Mouse (Mus musculus) heart, embryonic 13.5 days (tissue): ENCODE measurements around the gene Hsd17b12. TPM values are rescaled to one million over a fixed set of nuclear protein-coding genes. Genes with fewer than 3 reads are reported as not detected.

Experiments
- ATAC-seq: fragments of 200-750 bp; cut with Nextera tagmentation; 2 replicates; pipeline ENCODE4 v1.8.0; 2017; ENCODE audit warnings: moderate TSS enrichment; ENCODE audit not compliant: insufficient number of reproducible peaks, low FRiP score, low TSS enrichment; ENCODE audit errors: extremely low read depth
- H3K27ac ChIP-seq: fragments of 300-500 bp; sonication (generic); replicated peaks from 2 replicates; pipeline ENCODE4 v1.5.1; 2015; ENCODE audit warnings: moderate library complexity, mild to moderate bottlenecking, inconsistent platforms
- H3K27me3 ChIP-seq: fragments of 300-500 bp; sonication (generic); replicated peaks from 2 replicates; pipeline ENCODE4 v1.6.1; 2015; ENCODE audit warnings: mild to moderate bottlenecking, inconsistent platforms
- H3K36me3 ChIP-seq: fragments of 300-500 bp; sonication (generic); 2 replicates; pipeline ENCODE4 v1.6.1; 2015; ENCODE audit warnings: mild to moderate bottlenecking, inconsistent platforms
- H3K4me1 ChIP-seq: fragments of 300-500 bp; sonication (generic); 2 replicates; pipeline ENCODE4 v1.6.1; 2015; ENCODE audit warnings: inconsistent platforms
- H3K4me2 ChIP-seq: fragments of 300-500 bp; sonication (generic); 2 replicates; pipeline ENCODE4 v1.6.1; 2015; ENCODE audit warnings: inconsistent platforms, mild to moderate bottlenecking, moderate library complexity
- H3K4me3 ChIP-seq: fragments of 300-500 bp; sonication (generic); 2 replicates; pipeline ENCODE4 v1.5.1; 2015; ENCODE audit warnings: moderate library complexity, mild to moderate bottlenecking, inconsistent platforms
- H3K9ac ChIP-seq: fragments of 300-500 bp; sonication (generic); 2 replicates; pipeline ENCODE4 v1.6.1; 2015; ENCODE audit warnings: inconsistent platforms, mild to moderate bottlenecking, moderate library complexity
- H3K9me3 ChIP-seq: fragments of 300-500 bp; sonication (generic); 2 replicates; pipeline ENCODE4 v1.6.1; 2016; ENCODE audit warnings: inconsistent platforms
- WGBS: fragments of 180-500 bp; shearing (Covaris S2); methylation state at CpG from one replicate; pipeline ENCODE4 v1.1.7; 2015; ENCODE audit warnings: mixed read lengths; 5-methylcytosine and 5-hydroxymethylcytosine counted together
- polyA plus RNA-seq: library from polyadenylated mRNA; unstranded; fragments of >200 nt; fragmentation: Nextera tagmentation; extraction: Ambion mirVana; gene quantifications from 2 replicates; pipeline ENCODE4 v1.2.1, GENCODE M21; 2015

The Hsd17b12 gene
- polyA plus RNA-seq, 1 experiment from 2014 or later: 66.7 TPM

DNA sequence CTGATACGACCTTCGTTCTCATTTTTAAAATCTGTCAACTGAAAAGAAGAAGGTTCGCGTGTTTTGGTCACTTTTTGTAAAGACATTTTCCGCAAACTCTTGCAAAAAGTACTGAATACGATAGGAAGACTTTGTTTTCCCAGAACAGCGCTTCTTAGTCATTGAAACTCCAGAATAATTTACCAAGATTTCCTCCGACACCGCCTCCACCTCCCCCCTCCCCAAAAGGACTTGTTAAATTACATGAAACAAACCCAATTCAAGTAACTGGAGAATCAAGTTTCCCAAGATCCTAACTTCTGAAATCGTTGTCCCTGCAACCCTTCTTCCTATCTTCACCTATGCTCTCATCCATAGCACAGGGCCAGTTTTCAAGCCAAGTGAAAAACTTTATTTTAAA lies 713 bp downstream of the Hsd17b12 start:
- WGBS: 2% methylated on average over 10 of the region's 10 CpGs
- Histone ChIP-seq H3K4me2 (peak overlapping the region; percentile 76), H3K4me1 (peaks cover 43% of the 10 kb centered on the region), H3K9ac (peak overlapping the region; percentile 89), H3K9me3 (no peaks in the 10 kb centered on the region), H3K4me3 (peak overlapping the region; percentile 69), H3K27ac (peak overlapping the region; percentile 86), H3K27me3 (no peaks in the 10 kb centered on the region), H3K36me3 (no peaks in the 10 kb centered on the region)
- no peak for ATAC-seq

GRCm38 (mm10) chr2:94145146-94145542 lies 12.6 kb downstream of the Hsd17b12 start:
- Histone ChIP-seq H3K4me1 (peaks cover 31% of the 10 kb centered on the region), H3K27ac (peak overlapping the region; percentile 40), H3K36me3 (no peaks in the 10 kb centered on the region), H3K4me2 (no peak overlapping the region), H3K4me3 (no peak overlapping the region), H3K9me3 (no peaks in the 10 kb centered on the region), H3K27me3 (no peaks in the 10 kb centered on the region), H3K9ac (no peak overlapping the region)
- ATAC-seq: no peak
- WGBS: 47% methylated on average over 2 of the region's 2 CpGs

DNA sequence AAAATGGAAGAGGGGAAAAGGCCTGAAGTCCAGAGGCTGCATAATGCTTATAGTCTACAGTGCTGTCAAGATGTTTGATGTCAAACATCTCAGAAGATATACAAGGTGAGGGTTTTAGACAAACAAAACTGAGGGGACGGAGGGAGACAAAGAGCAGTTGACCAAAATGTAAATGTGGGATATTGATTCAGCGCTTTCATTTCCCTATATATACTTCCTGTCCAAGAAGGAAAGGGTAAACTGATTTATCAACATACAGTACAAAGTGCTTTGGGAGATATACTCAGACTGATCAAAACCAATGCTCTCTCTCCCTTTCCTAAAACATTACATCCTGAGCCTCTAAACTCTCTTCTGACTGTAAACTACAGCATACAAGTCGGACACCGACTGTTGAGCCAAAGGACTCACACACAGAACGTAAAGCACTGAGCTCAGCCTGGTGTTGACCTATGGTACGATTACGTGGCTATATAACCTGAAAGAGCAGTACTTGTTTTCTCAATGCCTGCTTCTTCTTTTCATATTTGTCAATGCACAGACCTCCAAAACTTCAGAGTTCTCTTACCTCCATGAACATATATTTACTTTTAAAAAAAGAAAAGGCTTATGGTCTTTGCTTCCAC lies 13.1 kb downstream of the Hsd17b12 start:
- peaks cover 30% of the 10 kb centered on the region for H3K4me1 ChIP-seq
- no peak for ATAC-seq
- WGBS: 88% methylated on average over 7 of the region's 7 CpGs
- H3K4me3 ChIP-seq: no peak overlapping the region
- no peak overlapping the region for H3K4me2 ChIP-seq
- no peaks in the 10 kb centered on the region for H3K36me3 ChIP-seq
- no peaks in the 10 kb centered on the region for H3K9me3 ChIP-seq
- peak overlapping the region; percentile 40 for H3K27ac ChIP-seq
- H3K27me3 ChIP-seq: no peaks in the 10 kb centered on the region
- H3K9ac ChIP-seq: no peak overlapping the region

DNA sequence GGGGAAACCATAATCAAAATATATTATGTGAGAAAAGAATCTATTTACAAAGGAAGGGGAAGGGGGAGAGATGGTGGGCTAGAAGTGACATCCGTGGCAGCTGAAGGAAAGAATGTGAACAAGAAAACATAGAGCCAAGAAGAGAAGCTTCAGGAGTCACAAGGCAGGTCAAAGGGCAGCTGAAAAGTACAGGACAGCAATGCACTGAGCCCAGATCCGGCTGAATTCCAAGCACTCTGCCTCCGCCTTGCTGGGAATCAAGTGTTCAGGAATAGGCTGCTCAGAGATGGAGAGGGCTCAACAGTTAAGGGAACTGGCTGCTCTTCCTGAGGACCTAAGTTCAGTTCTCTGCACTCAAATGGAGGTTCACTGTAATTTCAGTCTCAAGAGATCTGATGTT lies 16.5 kb downstream of the Hsd17b12 start:
- Histone ChIP-seq H3K9ac (no peak overlapping the region), H3K9me3 (no peaks in the 10 kb centered on the region), H3K27ac (no peak overlapping the region), H3K4me2 (no peak overlapping the region), H3K4me1 (peaks cover 20% of the 10 kb centered on the region), H3K4me3 (no peak overlapping the region), H3K27me3 (no peaks in the 10 kb centered on the region), H3K36me3 (no peaks in the 10 kb centered on the region)
- 49% methylated on average over 3 of the region's 3 CpGs for WGBS
- ATAC-seq: no peak

DNA sequence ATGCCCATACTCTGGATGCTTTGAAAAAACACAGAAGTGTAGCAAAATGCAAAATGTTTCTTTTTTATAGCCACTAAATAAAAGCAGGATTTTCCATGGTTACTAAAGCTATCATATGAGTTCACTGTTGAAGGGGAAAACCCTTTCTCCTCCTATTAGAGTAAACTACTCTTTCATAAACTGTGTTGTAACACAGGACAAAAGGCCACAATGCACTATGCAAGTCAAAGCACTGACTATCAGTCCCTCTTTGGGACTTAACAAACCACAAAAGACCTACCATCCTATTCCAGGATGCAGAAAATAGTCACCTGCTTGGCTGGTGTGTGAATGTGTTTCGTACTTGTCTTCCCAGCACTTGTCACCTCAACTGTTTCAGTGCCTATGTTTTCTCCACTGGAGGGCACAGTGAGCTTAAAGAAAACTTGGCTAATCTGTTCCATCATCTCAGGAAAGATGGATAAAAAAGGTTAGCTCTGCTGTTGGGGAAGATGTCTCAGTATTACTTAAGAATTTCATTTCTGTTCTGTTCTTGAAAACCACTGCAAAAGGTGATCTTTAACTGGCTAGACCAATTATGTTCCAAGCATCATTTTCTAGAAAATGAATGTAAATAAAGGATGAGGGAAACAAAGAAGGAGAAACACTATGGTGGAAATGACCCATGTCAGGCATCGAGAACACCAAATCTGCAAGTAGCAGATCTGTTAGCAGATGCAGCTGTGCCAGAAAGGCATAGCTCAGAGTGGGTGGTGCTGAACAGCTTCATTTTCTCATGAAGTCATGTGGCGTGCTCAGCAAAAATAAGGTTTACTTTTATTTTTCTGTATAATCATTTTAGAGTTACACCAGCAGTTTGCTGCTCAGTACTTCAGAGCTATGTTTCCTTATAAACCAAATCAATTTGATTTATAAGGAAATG lies 19.0 kb downstream of the Hsd17b12 start:
- no peaks in the 10 kb centered on the region for H3K27me3 ChIP-seq
- no peak overlapping the region for H3K4me3 ChIP-seq
- ATAC-seq: no peak
- H3K4me1 ChIP-seq: peaks cover 11% of the 10 kb centered on the region
- H3K36me3 ChIP-seq: no peaks in the 10 kb centered on the region
- 74% methylated on average over 3 of the region's 3 CpGs for WGBS
- H3K9me3 ChIP-seq: no peaks in the 10 kb centered on the region
- no peak overlapping the region for H3K4me2 ChIP-seq
- no peak overlapping the region for H3K9ac ChIP-seq
- no peak overlapping the region for H3K27ac ChIP-seq

GRCm38 (mm10) chr2:94136837-94137236 lies 20.9 kb downstream of the Hsd17b12 start:
- Histone ChIP-seq H3K9me3 (no peaks in the 10 kb centered on the region), H3K9ac (no peak overlapping the region), H3K27ac (no peak overlapping the region), H3K36me3 (no peaks in the 10 kb centered on the region), H3K4me1 (peaks cover 11% of the 10 kb centered on the region), H3K4me3 (no peak overlapping the region), H3K27me3 (no peaks in the 10 kb centered on the region), H3K4me2 (no peak overlapping the region)
- WGBS: 86% methylated on average over 3 of the region's 3 CpGs
- ATAC-seq: no peak

DNA sequence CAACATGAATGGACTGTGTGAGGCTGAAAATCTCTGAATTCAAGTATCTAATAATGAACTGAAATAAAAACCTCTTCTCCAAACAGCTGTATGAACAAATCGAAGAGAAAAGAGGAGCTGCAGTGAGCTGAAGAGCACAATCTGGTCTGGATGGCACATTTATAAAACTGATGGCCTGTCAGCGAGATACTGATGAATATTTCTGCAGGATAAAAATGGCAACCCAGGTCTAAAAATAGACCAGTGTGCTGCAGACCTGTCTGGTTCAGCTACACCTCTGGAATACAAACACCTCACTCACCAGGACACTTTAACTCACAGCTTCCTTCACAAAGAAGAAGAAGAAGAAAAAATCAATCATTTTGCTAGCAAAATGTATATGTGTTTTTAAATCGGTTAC lies 29.3 kb downstream of the Hsd17b12 start:
- H3K4me3 ChIP-seq: no peak overlapping the region
- H3K36me3 ChIP-seq: no peaks in the 10 kb centered on the region
- H3K27ac ChIP-seq: peak overlapping the region; percentile 92
- H3K9me3 ChIP-seq: no peaks in the 10 kb centered on the region
- H3K27me3 ChIP-seq: no peaks in the 10 kb centered on the region
- 48% methylated on average over 3 of the region's 3 CpGs for WGBS
- peak overlapping the region; percentile 52 for H3K4me2 ChIP-seq
- peaks cover 47% of the 10 kb centered on the region for H3K4me1 ChIP-seq
- no peak overlapping the region for H3K9ac ChIP-seq
- ATAC-seq: no peak

DNA sequence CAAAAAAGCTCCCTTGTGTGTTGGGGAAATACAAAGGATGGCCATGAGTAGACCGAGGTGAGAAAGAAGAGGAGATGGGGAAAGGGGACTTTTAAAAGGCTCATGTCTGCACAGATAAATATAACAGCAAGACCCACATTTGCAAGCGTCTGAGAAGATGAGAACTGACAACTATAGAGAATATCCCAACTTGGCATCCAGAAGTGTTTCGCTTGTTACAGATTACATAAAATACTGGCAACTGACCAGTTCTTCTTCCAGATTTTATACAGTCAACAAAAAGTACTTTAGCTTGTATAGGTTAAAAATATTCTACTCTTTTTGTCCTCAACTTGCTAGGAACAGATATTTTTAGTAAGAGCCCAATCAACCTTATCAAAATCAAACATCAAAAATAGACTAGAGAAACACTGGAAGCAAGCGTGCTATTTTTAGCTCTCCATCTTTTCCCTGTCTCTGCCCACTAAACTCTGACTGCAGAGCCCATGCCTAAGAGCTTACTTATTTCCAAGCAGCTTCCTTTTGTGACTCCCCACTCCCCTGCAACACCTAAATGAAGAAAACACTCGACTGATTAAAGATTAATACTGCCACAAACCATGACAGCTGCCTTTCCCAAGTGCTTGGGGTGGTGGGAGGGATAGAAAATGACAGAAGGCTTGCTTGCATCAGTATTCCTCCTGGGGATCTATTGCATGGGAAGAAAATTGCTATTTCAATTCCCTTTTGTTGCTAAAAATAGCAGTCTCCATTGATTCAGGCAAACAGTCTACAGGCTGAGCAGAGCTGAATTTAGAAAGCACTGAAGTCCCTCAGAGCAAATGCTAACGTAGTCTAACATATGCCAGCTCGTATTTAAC lies 35.4 kb downstream of the Hsd17b12 start:
- H3K9ac ChIP-seq: peak overlapping the region; percentile 16; the same call in 1 of the 2 replicates
- peak overlapping the region; percentile 56 for H3K4me2 ChIP-seq
- 20% methylated on average over 7 of the region's 7 CpGs for WGBS
- H3K27ac ChIP-seq: peak overlapping the region; percentile 92
- H3K36me3 ChIP-seq: no peaks in the 10 kb centered on the region
- no peak for ATAC-seq
- H3K4me1 ChIP-seq: peaks cover 61% of the 10 kb centered on the region
- peak overlapping the region; percentile 10 for H3K4me3 ChIP-seq
- no peaks in the 10 kb centered on the region for H3K9me3 ChIP-seq
- no peaks in the 10 kb centered on the region for H3K27me3 ChIP-seq

DNA sequence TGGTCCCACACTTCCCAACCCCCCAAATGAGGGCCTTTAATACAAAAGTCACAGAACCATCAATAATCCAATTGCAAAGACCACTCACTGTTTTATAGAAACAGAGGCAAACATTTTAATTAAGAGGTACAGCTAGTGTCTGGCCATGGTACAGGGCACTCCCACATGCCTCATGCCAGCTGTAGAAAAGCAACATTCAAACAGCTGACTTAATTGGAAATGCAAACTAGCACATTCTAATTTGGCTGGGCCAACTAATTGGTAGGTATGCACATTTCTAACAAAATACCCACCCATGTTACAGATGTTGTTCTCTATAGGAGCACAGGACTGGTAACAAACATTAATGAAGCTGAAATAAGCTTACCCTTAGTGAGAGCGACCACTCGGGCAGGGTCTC lies 54.0 kb downstream of the Hsd17b12 start:
- no peak overlapping the region for H3K9ac ChIP-seq
- no peaks in the 10 kb centered on the region for H3K27me3 ChIP-seq
- no peak overlapping the region for H3K4me3 ChIP-seq
- H3K4me1 ChIP-seq: no peaks in the 10 kb centered on the region
- no peak overlapping the region for H3K27ac ChIP-seq
- peaks cover 3% of the 10 kb centered on the region; the same call in 1 of the 2 replicates for H3K36me3 ChIP-seq
- no peak for ATAC-seq
- no peak overlapping the region for H3K4me2 ChIP-seq
- WGBS: 89% methylated on average over 2 of the region's 2 CpGs
- no peaks in the 10 kb centered on the region for H3K9me3 ChIP-seq

DNA sequence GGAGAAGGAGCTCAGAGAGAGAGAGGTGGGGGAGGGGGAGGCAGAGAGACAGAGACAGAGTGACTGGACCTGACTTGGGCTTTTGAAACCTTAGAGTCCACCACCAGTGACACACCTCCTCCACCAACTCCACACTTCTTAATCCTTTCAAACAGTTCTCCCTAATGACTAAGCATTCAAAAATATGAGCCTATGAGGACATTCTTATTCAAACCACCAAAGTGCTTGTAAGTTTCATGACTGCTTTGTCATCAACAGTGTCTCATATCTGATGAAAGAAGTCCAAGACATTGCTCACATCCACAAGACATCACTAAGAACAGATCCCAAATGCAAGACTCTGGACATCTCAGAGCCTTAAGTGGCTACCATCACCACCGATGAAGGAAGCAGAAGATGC lies 67.9 kb downstream of the Hsd17b12 start:
- H3K27me3 ChIP-seq: no peaks in the 10 kb centered on the region
- no peaks in the 10 kb centered on the region for H3K9me3 ChIP-seq
- H3K27ac ChIP-seq: no peak overlapping the region
- no peak overlapping the region for H3K4me2 ChIP-seq
- H3K4me3 ChIP-seq: no peak overlapping the region
- ATAC-seq: no peak
- 84% methylated on average over 1 of the region's 1 CpGs for WGBS
- H3K4me1 ChIP-seq: no peaks in the 10 kb centered on the region
- H3K9ac ChIP-seq: no peak overlapping the region
- H3K36me3 ChIP-seq: no peaks in the 10 kb centered on the region

- Histone ChIP-seq H3K9ac (no peak overlapping the region), H3K4me2 (no peak overlapping the region), H3K27ac (no peak overlapping the region), H3K36me3 (0 out of 2 replicates have a peak, but pooled peaks cover 7% of the 10 kb centered on the region), H3K9me3 (0 out of 2 replicates have a peak, but pooled peaks cover 5% of the 10 kb centered on the region), H3K27me3 (no peaks in the 10 kb centered on the region), H3K4me3 (no peak overlapping the region), H3K4me1 (peaks cover 9% of the 10 kb centered on the region)
- ATAC-seq: no peak
- WGBS: 78% methylated on average over 5 of the region's 5 CpGs
Measured at GRCm38 (mm10) chr2:94069482-94069881, 88.3 kb downstream of the Hsd17b12 start.
